Mouse (Mus musculus) kidney, postnatal 4 days (tissue): Measurements from ENCODE around the gene Foxp2.

ENCODE experiments used
- DNase-seq, 2 experiments: peaks; one replicate each; pipeline ENCODE4 v3.0.0; 2021; ENCODE audit warnings: mixed read lengths in 2 of 2

The Foxp2 gene

GRCm38 (mm10) chr6:15120916-15121315, 219.8 kb downstream of the Foxp2 start:
- DNase-seq = no peak

- no peak for DNase-seq
Observed at GRCm38 (mm10) chr6:15121339-15121738, 220.2 kb downstream of the Foxp2 start.

- DNase-seq = no peak
Observed at GRCm38 (mm10) chr6:15130142-15130541, 229.0 kb downstream of the Foxp2 start.

- no peak for DNase-seq
Observed at GRCm38 (mm10) chr6:15142094-15142493, 240.9 kb downstream of the Foxp2 start.

- no peak for DNase-seq
Observed at GRCm38 (mm10) chr6:15151619-15152018, 250.5 kb downstream of the Foxp2 start.

GRCm38 (mm10) chr6:15163508-15164053, 262.4 kb downstream of the Foxp2 start:
- DNase-seq = peak; percentile 18 to 22

GRCm38 (mm10) chr6:15176754-15177153, 275.6 kb downstream of the Foxp2 start:
- no peak for DNase-seq

GRCm38 (mm10) chr6:15192877-15193276, 291.7 kb downstream of the Foxp2 start:
- DNase-seq = no peak

- no peak for DNase-seq
Observed at GRCm38 (mm10) chr6:15242176-15242942, 341.2 kb downstream of the Foxp2 start.

- DNase-seq = peak; percentile 9 to 27
Observed at GRCm38 (mm10) chr6:15257393-15257792, 356.2 kb downstream of the Foxp2 start.

- no peak for DNase-seq
Observed at GRCm38 (mm10) chr6:15257893-15258292, 356.7 kb downstream of the Foxp2 start.

- DNase-seq = no peak
Observed at GRCm38 (mm10) chr6:15268136-15268535, 367.0 kb downstream of the Foxp2 start.

- DNase-seq = peak; percentile 7
Observed at GRCm38 (mm10) chr6:15285213-15285612, 384.1 kb downstream of the Foxp2 start.

GRCm38 (mm10) chr6:15294081-15294480, 392.9 kb downstream of the Foxp2 start:
- no peak for DNase-seq

GRCm38 (mm10) chr6:15299279-15299678, 398.1 kb downstream of the Foxp2 start:
- peak; percentile 5 for DNase-seq

- DNase-seq = no peak
Observed at GRCm38 (mm10) chr6:15310671-15311070, 409.5 kb downstream of the Foxp2 start.

- DNase-seq = no peak
Observed at GRCm38 (mm10) chr6:15316948-15317347, 415.8 kb downstream of the Foxp2 start.

GRCm38 (mm10) chr6:15318343-15318742, 417.2 kb downstream of the Foxp2 start:
- DNase-seq = no peak

GRCm38 (mm10) chr6:15321551-15321974, 420.4 kb downstream of the Foxp2 start:
- no peak for DNase-seq

- no peak for DNase-seq
Observed at GRCm38 (mm10) chr6:15323099-15323498, 421.9 kb downstream of the Foxp2 start.

- DNase-seq = no peak
Observed at GRCm38 (mm10) chr6:15347705-15348104, 446.6 kb downstream of the Foxp2 start.

GRCm38 (mm10) chr6:15355852-15356251, 454.7 kb downstream of the Foxp2 start:
- DNase-seq = no peak

GRCm38 (mm10) chr6:15370281-15370680, 469.1 kb downstream of the Foxp2 start:
- DNase-seq = no peak

GRCm38 (mm10) chr6:15370827-15371226, 469.7 kb downstream of the Foxp2 start:
- DNase-seq = no peak

- DNase-seq = no peak
Observed at GRCm38 (mm10) chr6:15373621-15374020, 472.5 kb downstream of the Foxp2 start.
